Mouse (Mus musculus): ENCODE measurements at regions not wholly inside any gene's neighbourhood (a gene's known extent, or its start where the extent isn't known, plus 50 kb on each side); places are given as distances from the start of the nearest gene placed in this dataset.
"Not testable (repeated sequence)": the region's sequence is repeated elsewhere in the genome, so short reads cannot be mapped to it uniquely, and the experiment has no call there.

- Histone ChIP-seq H3K27ac (no peak overlapping the region), H3K4me3 (no peak overlapping the region), H3K36me3 (replicated peaks) (no peaks in the 10 kb centered on the region), H3K4me1 (no peaks in the 10 kb centered on the region), H3K27me3 (replicated peaks) (no peaks in the 10 kb centered on the region), H3K9me3 (no peaks in the 10 kb centered on the region), H3K4me2 (no peak overlapping the region), H3K9ac (no peak overlapping the region)
- 75% methylated on average over 14 of the region's 14 CpGs for WGBS
- ATAC-seq (replicated peaks) = no peak
Observed at GRCm38 (mm10) chr5:4312675-4313074, 120.5 kb downstream of the Mterf1b start.

DNA sequence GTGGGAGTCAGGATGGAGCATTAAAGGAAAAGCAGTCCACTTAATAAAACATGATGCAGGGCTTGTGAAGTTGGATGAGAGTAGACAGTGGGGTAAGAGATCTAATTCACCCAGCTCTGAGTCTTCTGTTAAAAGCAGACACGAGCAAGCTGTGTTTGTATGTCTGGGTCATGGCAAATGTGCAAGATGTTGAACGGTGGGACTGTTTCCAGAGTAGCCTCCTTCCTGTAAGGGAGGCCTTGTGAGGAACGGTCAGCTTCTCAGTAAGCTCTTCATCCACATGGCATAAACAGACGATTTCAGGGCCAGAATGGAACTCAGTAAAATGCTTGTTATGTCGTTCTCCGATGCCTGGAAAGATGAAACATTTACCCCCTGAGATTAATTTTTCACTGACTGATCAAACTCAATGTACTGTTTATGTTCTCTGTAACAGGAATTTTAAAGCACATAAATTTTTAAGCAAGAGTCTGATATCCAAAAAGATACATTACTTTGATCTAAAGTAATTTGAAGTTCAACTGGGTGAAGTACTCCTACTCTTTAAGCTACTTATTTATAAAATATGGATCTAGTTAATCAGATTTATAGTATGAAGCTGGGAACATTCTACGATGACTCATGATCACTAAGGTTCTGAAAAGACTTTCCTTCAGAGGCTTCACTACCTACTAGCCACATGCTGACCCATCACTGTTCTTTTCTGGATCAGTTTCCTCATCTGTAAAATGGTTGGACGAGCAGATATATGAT is 130.6 kb downstream of the Mterf1b start:
- Histone ChIP-seq H3K27me3 (replicated peaks) (no peaks in the 10 kb centered on the region), H3K4me2 (no peak overlapping the region), H3K4me1 (no peaks in the 10 kb centered on the region), H3K27ac (no peak overlapping the region), H3K9ac (no peak overlapping the region), H3K9me3 (no peaks in the 10 kb centered on the region), H3K4me3 (no peak overlapping the region), H3K36me3 (replicated peaks) (no peaks in the 10 kb centered on the region)
- WGBS = 85% methylated on average over 8 of the region's 8 CpGs
- no peak for ATAC-seq (replicated peaks)

- H3K4me2 ChIP-seq = no peak overlapping the region
- no peaks in the 10 kb centered on the region for H3K36me3 ChIP-seq (replicated peaks)
- no peak overlapping the region for H3K9ac ChIP-seq
- H3K4me1 ChIP-seq = no peaks in the 10 kb centered on the region
- ATAC-seq (replicated peaks) = no peak
- no peak overlapping the region for H3K4me3 ChIP-seq
- H3K27ac ChIP-seq = no peak overlapping the region
- no peaks in the 10 kb centered on the region for H3K9me3 ChIP-seq
- WGBS = 96% methylated on average over 2 of the region's 2 CpGs
- H3K27me3 ChIP-seq (replicated peaks) = no peaks in the 10 kb centered on the region
Observed at GRCm38 (mm10) chr5:4323387-4323704, 131.2 kb downstream of the Mterf1b start.

DNA sequence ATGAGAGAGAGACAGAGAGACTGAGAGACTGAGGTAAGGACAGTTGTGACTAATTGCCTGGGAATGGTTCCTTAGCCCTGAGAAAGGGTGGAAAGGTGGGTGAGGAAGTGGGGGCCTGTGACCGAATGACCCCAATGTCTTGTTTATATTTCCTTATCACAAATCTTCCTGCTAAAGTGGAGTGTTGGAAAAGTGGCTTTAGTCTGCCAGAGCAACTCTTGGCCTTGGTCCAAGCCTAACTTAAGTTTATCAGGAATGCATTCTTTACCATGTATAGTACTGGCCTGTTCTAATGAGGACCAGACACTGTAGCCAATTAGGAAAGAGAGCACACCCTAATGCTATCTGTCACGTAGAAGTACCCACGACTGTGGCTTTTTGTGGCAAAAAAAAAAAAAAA is 133.6 kb downstream of the Mterf1b start:
- WGBS = 43% methylated on average over 3 of the region's 3 CpGs
- Histone ChIP-seq H3K9ac (no peak overlapping the region), H3K4me1 (no peaks in the 10 kb centered on the region), H3K9me3 (no peaks in the 10 kb centered on the region), H3K4me3 (no peak overlapping the region), H3K4me2 (no peak overlapping the region), H3K27ac (no peak overlapping the region), H3K27me3 (replicated peaks) (no peaks in the 10 kb centered on the region), H3K36me3 (replicated peaks) (no peaks in the 10 kb centered on the region)
- ATAC-seq (replicated peaks) = no peak

DNA sequence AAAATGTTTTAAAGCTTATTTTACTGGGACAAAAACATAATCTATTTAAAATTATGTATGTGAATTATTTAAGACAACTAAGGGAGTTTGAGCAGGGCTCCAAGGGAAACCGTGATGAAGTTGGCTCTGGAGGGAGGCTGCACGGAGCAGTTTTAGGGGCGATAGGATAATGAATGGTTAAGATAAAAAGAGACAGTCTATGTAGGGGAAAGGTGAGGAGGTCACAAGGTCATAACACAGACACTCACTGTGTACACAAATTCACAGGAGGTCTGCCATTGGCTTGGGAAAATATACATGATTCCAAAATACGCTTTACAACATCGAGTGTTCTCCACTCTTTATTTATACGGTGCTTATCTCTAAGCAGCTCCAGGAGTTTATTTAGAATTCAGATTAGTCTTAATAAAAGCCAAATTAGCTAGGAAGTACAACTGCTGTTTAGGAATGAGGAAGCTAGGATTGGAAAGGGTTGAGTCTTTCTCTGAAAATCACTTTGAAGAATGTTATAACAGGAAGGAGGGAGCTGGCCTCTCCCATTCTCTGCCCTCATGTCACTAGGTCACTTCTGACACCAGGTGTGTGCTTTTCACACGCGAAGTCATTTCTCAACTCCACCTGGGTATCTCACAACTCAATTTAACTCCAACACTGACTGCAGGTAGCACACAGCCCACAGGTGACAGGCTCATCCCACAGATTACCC is 134.3 kb downstream of the Mterf1b start:
- Histone ChIP-seq H3K4me2 (no peak overlapping the region), H3K36me3 (replicated peaks) (no peaks in the 10 kb centered on the region), H3K27ac (no peak overlapping the region), H3K4me1 (no peaks in the 10 kb centered on the region), H3K4me3 (no peak overlapping the region), H3K9ac (no peak overlapping the region), H3K27me3 (replicated peaks) (no peaks in the 10 kb centered on the region), H3K9me3 (no peaks in the 10 kb centered on the region)
- 54% methylated on average over 8 of the region's 8 CpGs for WGBS
- no peak for ATAC-seq (replicated peaks)

DNA sequence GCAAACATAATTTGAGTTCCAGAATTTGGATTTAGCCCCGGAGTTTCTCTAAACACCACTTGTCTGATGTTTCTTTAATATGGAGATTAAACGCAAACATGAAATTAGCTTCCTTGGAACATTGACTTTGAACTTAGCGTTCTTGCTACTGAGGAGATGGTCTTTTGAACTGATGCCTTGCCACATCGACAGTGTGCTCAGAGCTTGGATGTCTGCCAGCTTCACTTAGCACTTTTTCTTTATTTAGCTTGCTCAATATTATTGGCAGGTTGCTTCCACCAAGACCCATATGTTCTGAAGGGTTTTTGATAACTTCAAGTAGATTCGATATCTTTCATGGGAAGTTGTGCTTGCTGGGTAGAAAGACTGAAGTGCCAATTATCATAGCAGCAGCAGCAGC is 143.5 kb downstream of the Mterf1b start:
- Histone ChIP-seq H3K9me3 (no peaks in the 10 kb centered on the region), H3K27ac (no peak overlapping the region), H3K4me2 (no peak overlapping the region), H3K9ac (no peak overlapping the region), H3K4me3 (no peak overlapping the region), H3K36me3 (replicated peaks) (no peaks in the 10 kb centered on the region), H3K4me1 (no peaks in the 10 kb centered on the region), H3K27me3 (replicated peaks) (no peaks in the 10 kb centered on the region)
- no peak for ATAC-seq (replicated peaks)
- 50% methylated on average over 5 of the region's 5 CpGs for WGBS

GRCm38 (mm10) chr5:4341956-4342355 is 149.8 kb downstream of the Mterf1b start:
- Histone ChIP-seq H3K9ac (no peak overlapping the region), H3K27ac (no peak overlapping the region), H3K9me3 (no peaks in the 10 kb centered on the region), H3K4me3 (no peak overlapping the region), H3K36me3 (replicated peaks) (no peaks in the 10 kb centered on the region), H3K4me1 (no peaks in the 10 kb centered on the region), H3K27me3 (replicated peaks) (no peaks in the 10 kb centered on the region), H3K4me2 (no peak overlapping the region)
- no peak; the same call in 1 of the 2 replicates for ATAC-seq (replicated peaks)
- 27% methylated on average over 6 of the region's 6 CpGs for WGBS

DNA sequence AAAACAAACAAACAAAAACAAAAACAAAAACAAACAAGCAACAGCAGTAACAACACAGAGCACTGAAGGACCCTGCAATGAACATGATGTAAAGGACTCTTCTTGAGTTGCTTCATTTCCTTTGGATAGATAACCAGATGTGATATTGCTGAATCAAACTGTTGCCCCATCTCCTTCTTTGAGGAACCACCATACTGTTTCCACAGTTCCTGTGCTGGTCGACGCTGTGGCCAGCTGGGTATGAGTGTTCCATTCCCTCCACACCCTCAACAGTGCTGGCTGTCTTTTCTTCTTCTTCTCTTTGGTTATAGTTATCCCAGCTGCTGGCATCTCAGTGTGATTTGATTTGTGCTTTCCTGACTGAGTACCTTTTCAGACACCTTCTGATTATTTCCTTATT is 152.3 kb downstream of the Mterf1b start:
- Histone ChIP-seq H3K36me3 (replicated peaks) (no peaks in the 10 kb centered on the region), H3K4me2 (no peak overlapping the region), H3K9me3 (no peaks in the 10 kb centered on the region), H3K27me3 (replicated peaks) (no peaks in the 10 kb centered on the region), H3K27ac (no peak overlapping the region), H3K9ac (no peak overlapping the region), H3K4me3 (no peak overlapping the region), H3K4me1 (no peaks in the 10 kb centered on the region)
- ATAC-seq (replicated peaks) = no peak
- WGBS = 97% methylated on average over 2 of the region's 2 CpGs

- Histone ChIP-seq H3K9ac (no peak overlapping the region), H3K27me3 (replicated peaks) (no peaks in the 10 kb centered on the region), H3K4me2 (no peak overlapping the region), H3K4me1 (no peaks in the 10 kb centered on the region), H3K36me3 (replicated peaks) (no peaks in the 10 kb centered on the region), H3K27ac (no peak overlapping the region), H3K9me3 (no peaks in the 10 kb centered on the region), H3K4me3 (no peak overlapping the region)
- WGBS = 78% methylated on average over 4 of the region's 4 CpGs
- no peak for ATAC-seq (replicated peaks)
Observed at GRCm38 (mm10) chr5:4348334-4348733, 156.2 kb downstream of the Mterf1b start.

DNA sequence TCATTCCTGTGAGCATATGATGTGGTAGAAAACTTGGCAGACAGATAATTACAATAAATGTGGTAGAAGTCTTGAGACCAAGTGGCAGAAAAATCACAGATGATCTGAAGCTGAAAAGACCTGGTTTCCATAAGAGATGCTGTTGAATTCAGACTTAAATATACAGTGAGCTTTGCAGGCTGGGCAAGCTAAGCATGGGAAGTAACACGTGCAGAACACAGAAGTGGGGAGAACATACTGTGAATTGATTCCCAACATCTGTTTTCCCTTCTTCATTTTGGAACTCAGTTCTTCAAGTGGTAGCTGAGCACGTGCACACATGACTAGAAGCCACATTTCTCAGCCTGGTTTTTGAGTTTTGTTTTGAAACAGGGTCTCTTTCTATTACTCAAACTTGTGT is 157.8 kb downstream of the Mterf1b start:
- Histone ChIP-seq H3K4me1 (0 out of 2 replicates have a peak, but pooled peaks cover 4% of the 10 kb centered on the region), H3K4me3 (no peak overlapping the region), H3K27me3 (replicated peaks) (no peaks in the 10 kb centered on the region), H3K36me3 (replicated peaks) (no peaks in the 10 kb centered on the region), H3K9me3 (no peaks in the 10 kb centered on the region), H3K9ac (no peak overlapping the region), H3K4me2 (no peak overlapping the region), H3K27ac (no peak overlapping the region)
- WGBS = 86% methylated on average over 2 of the region's 2 CpGs
- ATAC-seq (replicated peaks) = no peak

GRCm38 (mm10) chr5:4355609-4356224 is 163.6 kb downstream of the Mterf1b start:
- H3K4me1 ChIP-seq = 0 out of 2 replicates have a peak, but pooled peaks cover 12% of the 10 kb centered on the region
- 35% methylated on average over 7 of the region's 7 CpGs for WGBS
- no peaks in the 10 kb centered on the region for H3K27me3 ChIP-seq (replicated peaks)
- no peak overlapping the region for H3K27ac ChIP-seq
- H3K36me3 ChIP-seq (replicated peaks) = no peaks in the 10 kb centered on the region
- no peak overlapping the region for H3K9ac ChIP-seq
- H3K4me3 ChIP-seq = no peak overlapping the region
- H3K4me2 ChIP-seq = no peak overlapping the region
- H3K9me3 ChIP-seq = no peaks in the 10 kb centered on the region
- peak; percentile 66 for ATAC-seq (replicated peaks)

- not testable (repeated sequence) for H3K9me3 ChIP-seq; H3K4me3 ChIP-seq; H3K36me3 ChIP-seq (replicated peaks); H3K4me2 ChIP-seq; ATAC-seq (replicated peaks); H3K27ac ChIP-seq; H3K9ac ChIP-seq; H3K27me3 ChIP-seq (replicated peaks)
- 0 out of 2 replicates have a peak, but pooled peaks cover 12% of the 10 kb centered on the region for H3K4me1 ChIP-seq
Observed at GRCm38 (mm10) chr5:4356555-4357273, 164.5 kb downstream of the Mterf1b start.

Measured in midbrain, embryonic 15.5 days (tissue).